Mouse (Mus musculus) CD4-positive helper T cell, adult 2 months (primary cell): ENCODE results near the gene Pip4k2b.
"Not testable (repeated sequence)": the region's sequence is repeated elsewhere in the genome, so short reads cannot be mapped to it uniquely, and the experiment has no call there.

Source experiments
- DNase-seq: peaks from one replicate; pipeline ENCODE4 v3.0.0-alpha.2; 2012; ENCODE audit warnings: low read depth, missing footprints, low spot score

Gene Pip4k2b

GRCm38 (mm10) chr11:97716021-97716420 lies 28.5 kb downstream of the Pip4k2b start:
- DNase-seq: no peak

GRCm38 (mm10) chr11:97714784-97715760 lies 29.4 kb downstream of the Pip4k2b start:
- DNase-seq: no peak

GRCm38 (mm10) chr11:97714356-97714755 lies 30.1 kb downstream of the Pip4k2b start:
- no peak for DNase-seq

- DNase-seq: no peak
These were observed 30.6 kb downstream of the Pip4k2b start for GRCm38 (mm10) chr11:97713896-97714295.

DNA sequence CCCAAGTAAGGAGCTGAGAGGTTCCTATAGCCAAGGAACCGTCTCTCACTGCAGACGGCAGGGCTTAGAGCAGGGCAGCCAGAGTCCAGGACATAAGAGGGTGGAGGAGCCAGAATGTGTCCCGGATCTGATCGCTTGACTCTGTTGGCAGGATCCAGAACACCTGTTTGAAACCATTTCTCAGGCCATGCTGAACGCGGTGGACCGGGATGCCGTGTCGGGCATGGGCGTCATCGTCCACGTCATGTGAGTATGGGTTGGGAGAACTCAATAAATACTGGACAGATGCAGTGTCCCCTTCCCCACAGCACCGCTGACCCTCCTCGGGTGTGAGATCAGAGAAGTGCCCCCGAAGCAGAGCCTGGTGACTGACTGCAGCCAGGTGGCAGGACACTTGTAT lies 32.2 kb downstream of the Pip4k2b start:
- no peak for DNase-seq

- no peak for DNase-seq
These were observed 33.2 kb downstream of the Pip4k2b start for GRCm38 (mm10) chr11:97711200-97711900.

GRCm38 (mm10) chr11:97710067-97710466 lies 34.4 kb downstream of the Pip4k2b start:
- DNase-seq: not testable (repeated sequence)

DNA sequence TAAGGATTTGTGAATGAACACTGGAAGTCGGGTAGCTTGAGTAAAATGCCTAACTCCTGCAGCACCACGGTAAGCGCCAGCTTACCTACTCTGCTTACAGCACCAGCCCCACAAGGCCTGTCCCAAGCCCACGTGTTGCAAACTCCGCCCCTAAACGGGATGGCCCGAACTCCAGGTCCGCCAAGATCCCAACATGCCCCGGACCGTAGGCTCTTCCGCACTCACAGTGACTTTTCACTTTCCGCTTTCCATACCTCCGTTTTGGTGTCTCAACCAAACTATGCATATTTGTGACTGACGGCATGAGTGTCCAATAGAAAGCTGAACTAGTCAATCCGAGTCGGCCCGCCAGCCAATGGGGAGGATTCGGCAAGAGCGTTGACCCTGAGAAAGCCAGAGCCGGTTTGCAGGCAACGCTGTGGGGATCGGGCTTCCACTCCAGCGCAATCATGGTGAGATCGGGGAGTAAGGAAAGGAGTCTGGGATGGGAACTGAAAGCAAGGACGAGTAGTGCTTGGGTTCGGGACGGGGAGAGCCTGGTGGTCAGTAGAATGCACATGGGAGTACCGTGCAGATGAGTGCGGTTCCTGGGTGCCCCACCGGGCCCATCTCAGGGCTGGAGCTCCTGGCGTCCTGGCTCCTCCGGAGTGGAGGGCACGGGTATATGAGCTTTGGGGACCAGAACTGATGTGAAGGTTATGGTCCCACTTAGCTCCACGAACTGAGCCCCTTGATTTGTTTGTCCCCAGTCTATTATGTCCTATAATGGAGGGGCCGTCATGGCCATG lies 41.3 kb downstream of the Pip4k2b start, which contains the start of gene Psmb3:
Gene Psmb3 (plus strand): TSS at position 361 of the 788 bp plus-strand sequence.
- DNase-seq: peak; percentile 99

DNA sequence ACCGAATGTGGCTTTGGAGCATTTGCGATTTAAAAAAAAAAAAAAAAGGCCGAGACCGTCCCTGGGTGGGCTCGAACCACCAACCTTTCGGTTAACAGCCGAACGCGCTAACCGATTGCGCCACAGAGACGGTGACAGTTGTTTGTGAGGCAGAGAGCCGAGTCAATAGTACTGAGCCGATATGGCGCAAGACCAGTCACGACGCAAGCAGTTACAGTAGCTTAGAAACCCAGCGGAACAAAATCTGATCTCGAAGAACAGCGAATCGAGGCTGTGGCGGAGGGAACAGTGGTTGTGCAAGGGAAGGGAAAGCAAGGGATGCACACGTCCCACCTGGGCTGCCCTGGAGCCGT lies 42.1 kb downstream of the Pip4k2b start:
- peak; percentile 92 for DNase-seq

GRCm38 (mm10) chr11:97701581-97702392 lies 42.7 kb downstream of the Pip4k2b start:
- no peak for DNase-seq

- DNase-seq: no peak
These were observed 43.5 kb downstream of the Pip4k2b start for GRCm38 (mm10) chr11:97700746-97701580.

GRCm38 (mm10) chr11:97700003-97700745 lies 44.3 kb downstream of the Pip4k2b start, which contains the start of gene Pcgf2:
Gene Pcgf2, minus strand, starts transcription at chr11:97700497.
- DNase-seq: peak; percentile 76

DNA sequence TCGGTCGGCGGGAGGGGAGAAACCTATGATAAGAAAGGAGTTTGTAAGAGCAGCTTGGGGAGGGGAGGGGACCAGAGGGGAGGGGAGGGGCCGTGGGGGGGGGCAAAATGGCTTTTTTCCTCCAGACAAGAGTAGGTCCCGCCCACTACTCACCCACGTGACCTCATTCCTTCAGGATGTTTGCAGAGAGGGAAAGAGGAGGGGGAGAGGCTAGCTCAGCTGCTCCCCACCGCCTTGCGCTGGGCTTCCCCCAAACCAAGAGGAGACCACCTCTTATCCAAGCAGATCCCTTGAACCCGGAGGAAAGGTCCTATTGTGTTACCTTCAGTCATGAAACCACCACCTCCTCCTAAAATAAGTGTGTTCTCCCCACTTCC lies 44.9 kb downstream of the Pip4k2b start:
- DNase-seq: peak; percentile 51

- peak; percentile 45 for DNase-seq
These were observed 45.5 kb downstream of the Pip4k2b start for GRCm38 (mm10) chr11:97698741-97699611.

GRCm38 (mm10) chr11:97697891-97698529 lies 46.5 kb downstream of the Pip4k2b start:
- no peak for DNase-seq

- DNase-seq: no peak
These were observed 47.2 kb downstream of the Pip4k2b start for GRCm38 (mm10) chr11:97697199-97697890.

DNA sequence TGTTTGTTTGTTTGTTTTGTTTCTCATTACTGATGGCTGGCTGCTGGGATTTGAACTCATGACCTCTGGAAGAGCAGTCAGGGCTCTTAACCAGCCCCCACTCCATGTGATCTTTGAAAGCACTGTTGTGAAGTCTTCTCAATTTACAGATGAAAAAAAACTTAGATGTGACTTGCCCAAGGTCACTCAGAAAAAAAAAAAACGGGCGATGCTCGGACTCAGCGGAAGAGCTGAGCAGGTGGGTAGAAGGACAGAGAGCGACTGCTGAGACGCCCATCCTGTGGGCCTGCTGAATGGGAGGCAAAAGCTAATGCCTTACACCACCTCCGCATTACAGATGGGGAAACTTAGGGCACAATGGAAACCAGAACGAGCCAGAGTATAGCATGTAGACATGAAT lies 47.8 kb downstream of the Pip4k2b start:
- DNase-seq: no peak
